Mouse (Mus musculus) liver, embryonic 12.5 days (tissue): ENCODE data around the gene H2-DMb1. TPM values are rescaled to one million over a fixed set of nuclear protein-coding genes. Genes with fewer than 3 reads are reported as not detected.

ENCODE experiments used
- ATAC-seq: fragments of 200-750 bp; cut with Nextera tagmentation; 2 replicates; pipeline ENCODE4 v1.8.0; 2017; ENCODE audit warnings: moderate number of reproducible peaks, mild to moderate bottlenecking, moderate library complexity
- H3K27ac ChIP-seq: fragments of 300-500 bp; sonication (generic); 2 replicates; pipeline ENCODE4 v1.5.1; 2016; ENCODE audit warnings: mild to moderate bottlenecking
- H3K27me3 ChIP-seq: fragments of 300-500 bp; sonication (generic); replicated peaks from 2 replicates; pipeline ENCODE4 v1.6.1; 2016; ENCODE audit warnings: mild to moderate bottlenecking, moderate library complexity
- H3K36me3 ChIP-seq: fragments of 300-500 bp; sonication (generic); 2 replicates; pipeline ENCODE4 v1.6.1; 2016; ENCODE audit warnings: mild to moderate bottlenecking, moderate library complexity
- H3K4me1 ChIP-seq: fragments of 300-500 bp; sonication (generic); 2 replicates; pipeline ENCODE4 v1.6.1; 2016
- H3K4me2 ChIP-seq: fragments of 300-500 bp; sonication (generic); 2 replicates; pipeline ENCODE4 v1.6.1; 2016; ENCODE audit warnings: mild to moderate bottlenecking, moderate library complexity
- H3K4me3 ChIP-seq: fragments of 300-500 bp; sonication (generic); 2 replicates; pipeline ENCODE4 v1.5.1; 2016; ENCODE audit warnings: mild to moderate bottlenecking, moderate library complexity
- H3K9ac ChIP-seq: fragments of 300-500 bp; sonication (generic); 2 replicates; pipeline ENCODE4 v1.6.1; 2016; ENCODE audit warnings: mild to moderate bottlenecking, moderate library complexity
- H3K9me3 ChIP-seq: fragments of 300-500 bp; sonication (generic); replicated peaks from 2 replicates; pipeline ENCODE4 v1.6.1; 2016; ENCODE audit warnings: mild to moderate bottlenecking, moderate library complexity
- WGBS: fragments of 180-500 bp; shearing (Covaris S2); methylation state at CpG from one replicate; pipeline ENCODE4 v1.1.7; 2016; ENCODE audit not compliant: insufficient replicate concordance; 5-methylcytosine and 5-hydroxymethylcytosine counted together
- polyA plus RNA-seq: library from polyadenylated mRNA; unstranded; fragments of >200 nt; fragmentation: Nextera tagmentation; extraction: Ambion mirVana; gene quantifications from 2 replicates; pipeline ENCODE4 v1.2.1, GENCODE M21; 2016

The H2-DMb1 gene
- polyA plus RNA-seq, 1 experiment from 2014 or later: 0.21 TPM

GRCm38 (mm10) chr17:34186885-34187260, 34.0 kb downstream of the H2-DMb1 start:
- Histone ChIP-seq H3K9ac (peak overlapping the region; percentile 62), H3K9me3 (no peaks in the 10 kb centered on the region), H3K4me2 (peak overlapping the region; percentile 88), H3K27ac (no peak overlapping the region), H3K27me3 (peaks cover 85% of the 10 kb centered on the region), H3K4me3 (peak overlapping the region; percentile 60), H3K36me3 (no peaks in the 10 kb centered on the region), H3K4me1 (peaks cover 25% of the 10 kb centered on the region)
- peak; percentile 19; the same call in 1 of the 2 replicates for ATAC-seq
- WGBS: 4% methylated on average over 14 of the region's 14 CpGs

DNA sequence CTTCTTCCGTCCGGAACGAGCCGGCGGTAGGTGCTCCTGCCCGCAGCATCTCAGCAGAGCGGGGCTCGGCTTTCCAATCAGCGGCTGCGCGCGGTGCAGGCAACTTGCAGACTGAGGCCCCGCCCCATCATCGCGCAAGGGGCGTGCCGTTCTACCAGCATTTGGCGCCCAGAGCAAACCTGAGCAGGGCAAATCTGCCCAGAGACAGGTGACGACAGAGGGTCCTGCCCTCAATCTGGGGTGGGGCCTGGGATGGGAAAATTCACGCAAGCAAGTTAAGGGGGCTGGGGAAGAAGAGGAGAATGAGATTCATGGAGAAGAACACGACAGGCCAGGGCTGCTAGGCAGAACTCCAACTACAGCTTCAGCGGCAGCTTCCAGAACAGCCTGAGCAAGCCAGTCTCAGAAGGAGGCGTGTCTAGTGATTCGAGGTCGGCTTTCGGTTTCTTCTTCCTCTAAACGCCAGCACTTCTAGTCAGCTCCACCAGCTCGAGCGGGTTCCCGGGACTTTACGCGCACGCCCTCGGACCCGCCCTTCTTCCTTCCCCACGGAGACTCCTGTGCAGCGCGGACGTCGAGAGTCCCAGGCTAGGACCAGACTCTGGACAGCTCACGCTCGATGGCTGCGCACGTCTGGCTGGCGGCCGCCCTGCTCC, 34.5 kb downstream of the H2-DMb1 start, which contains the start of the genes Tap1 and Psmb9:
Gene Tap1 (plus strand): TSS at position 293 of the 656 bp plus-strand sequence.
Gene Psmb9 (minus strand): TSS at position 504 of the 656 bp plus-strand sequence.
- Histone ChIP-seq H3K27me3 (peaks cover 90% of the 10 kb centered on the region), H3K4me2 (peak within 1 kb of the TSS; percentile 88), H3K4me3 (peak within 1 kb of the TSS; percentile 60), H3K9ac (peak within 1 kb of the TSS; percentile 62), H3K4me1 (peaks cover 25% of the 10 kb centered on the region), H3K36me3 (no peaks in the 10 kb centered on the region), H3K27ac (no peak within 1 kb of the TSS), H3K9me3 (no peaks in the 10 kb centered on the region)
- peak; percentile 87 for ATAC-seq
- WGBS: under 1% methylated on average over 46 of the region's 46 CpGs

- ATAC-seq: peak; percentile 6; the same call in 1 of the 2 replicates
- Histone ChIP-seq H3K9me3 (no peaks in the 10 kb centered on the region), H3K27me3 (peaks cover 96% of the 10 kb centered on the region), H3K27ac (no peak overlapping the region), H3K36me3 (no peaks in the 10 kb centered on the region), H3K4me3 (peak overlapping the region; percentile 60), H3K4me1 (peaks cover 25% of the 10 kb centered on the region), H3K9ac (peak overlapping the region; percentile 62), H3K4me2 (peak overlapping the region; percentile 88)
- 2% methylated on average over 20 of the region's 20 CpGs for WGBS
Observed at GRCm38 (mm10) chr17:34188010-34188409, 35.1 kb downstream of the H2-DMb1 start.

DNA sequence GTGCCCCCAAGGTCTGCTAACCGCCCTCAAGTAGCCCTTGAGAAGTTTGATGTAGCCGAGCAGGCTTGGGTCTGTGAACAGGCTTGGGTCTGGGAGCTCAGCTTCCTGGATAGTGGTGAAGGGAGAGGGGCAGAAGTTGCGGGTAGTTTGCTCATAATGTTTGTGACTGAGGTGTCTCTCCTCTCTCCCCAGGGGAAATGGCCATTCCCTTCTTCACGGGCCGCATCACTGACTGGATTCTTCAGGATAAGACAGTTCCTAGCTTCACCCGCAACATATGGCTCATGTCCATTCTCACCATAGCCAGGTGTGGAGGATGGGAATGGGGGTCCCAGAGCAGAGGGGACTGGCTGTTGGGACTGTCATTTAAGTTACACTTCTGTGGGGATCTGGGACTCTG, 36.1 kb downstream of the H2-DMb1 start:
- no peak for ATAC-seq
- peaks cover 22% of the 10 kb centered on the region for H3K4me1 ChIP-seq
- no peak overlapping the region for H3K4me3 ChIP-seq
- peaks cover 98% of the 10 kb centered on the region for H3K27me3 ChIP-seq
- H3K9me3 ChIP-seq: no peaks in the 10 kb centered on the region
- H3K9ac ChIP-seq: no peak overlapping the region
- no peak overlapping the region for H3K27ac ChIP-seq
- WGBS: 58% methylated on average over 6 of the region's 6 CpGs
- H3K36me3 ChIP-seq: no peaks in the 10 kb centered on the region
- no peak overlapping the region for H3K4me2 ChIP-seq

- Histone ChIP-seq H3K9me3 (no peaks in the 10 kb centered on the region), H3K9ac (no peak overlapping the region), H3K4me1 (peaks cover 22% of the 10 kb centered on the region), H3K27me3 (peaks cover 98% of the 10 kb centered on the region), H3K36me3 (no peaks in the 10 kb centered on the region), H3K4me3 (no peak overlapping the region), H3K4me2 (no peak overlapping the region), H3K27ac (no peak overlapping the region)
- 23% methylated on average over 16 of the region's 16 CpGs for WGBS
- no peak for ATAC-seq
Observed at GRCm38 (mm10) chr17:34192852-34193251, 40.0 kb downstream of the H2-DMb1 start.

- Histone ChIP-seq H3K36me3 (no peaks in the 10 kb centered on the region), H3K4me3 (no peak overlapping the region), H3K4me1 (peaks cover 23% of the 10 kb centered on the region), H3K27me3 (peaks cover 98% of the 10 kb centered on the region), H3K27ac (no peak overlapping the region), H3K9ac (no peak overlapping the region), H3K4me2 (no peak overlapping the region), H3K9me3 (no peaks in the 10 kb centered on the region)
- ATAC-seq: no peak
- WGBS: 41% methylated on average over 8 of the region's 8 CpGs
Observed at GRCm38 (mm10) chr17:34193468-34193867, 40.6 kb downstream of the H2-DMb1 start.

GRCm38 (mm10) chr17:34194723-34195122, 41.9 kb downstream of the H2-DMb1 start:
- no peak overlapping the region for H3K9ac ChIP-seq
- no peaks in the 10 kb centered on the region for H3K36me3 ChIP-seq
- no peak overlapping the region for H3K4me3 ChIP-seq
- peaks cover 98% of the 10 kb centered on the region for H3K27me3 ChIP-seq
- 77% methylated on average over 4 of the region's 4 CpGs for WGBS
- H3K4me2 ChIP-seq: no peak overlapping the region
- peaks cover 25% of the 10 kb centered on the region for H3K4me1 ChIP-seq
- no peaks in the 10 kb centered on the region for H3K9me3 ChIP-seq
- no peak for ATAC-seq
- no peak overlapping the region for H3K27ac ChIP-seq

- Histone ChIP-seq H3K36me3 (no peaks in the 10 kb centered on the region), H3K4me1 (peaks cover 25% of the 10 kb centered on the region), H3K9me3 (no peaks in the 10 kb centered on the region), H3K27ac (no peak overlapping the region), H3K4me2 (0 out of 2 replicates have a peak overlapping the region, but pooled peaks have one; percentile 64), H3K27me3 (peaks cover 92% of the 10 kb centered on the region), H3K9ac (no peak overlapping the region), H3K4me3 (no peak overlapping the region)
- WGBS: 14% methylated on average over 12 of the region's 12 CpGs
- no peak for ATAC-seq
Observed at GRCm38 (mm10) chr17:34196491-34196890, 43.6 kb downstream of the H2-DMb1 start.

DNA sequence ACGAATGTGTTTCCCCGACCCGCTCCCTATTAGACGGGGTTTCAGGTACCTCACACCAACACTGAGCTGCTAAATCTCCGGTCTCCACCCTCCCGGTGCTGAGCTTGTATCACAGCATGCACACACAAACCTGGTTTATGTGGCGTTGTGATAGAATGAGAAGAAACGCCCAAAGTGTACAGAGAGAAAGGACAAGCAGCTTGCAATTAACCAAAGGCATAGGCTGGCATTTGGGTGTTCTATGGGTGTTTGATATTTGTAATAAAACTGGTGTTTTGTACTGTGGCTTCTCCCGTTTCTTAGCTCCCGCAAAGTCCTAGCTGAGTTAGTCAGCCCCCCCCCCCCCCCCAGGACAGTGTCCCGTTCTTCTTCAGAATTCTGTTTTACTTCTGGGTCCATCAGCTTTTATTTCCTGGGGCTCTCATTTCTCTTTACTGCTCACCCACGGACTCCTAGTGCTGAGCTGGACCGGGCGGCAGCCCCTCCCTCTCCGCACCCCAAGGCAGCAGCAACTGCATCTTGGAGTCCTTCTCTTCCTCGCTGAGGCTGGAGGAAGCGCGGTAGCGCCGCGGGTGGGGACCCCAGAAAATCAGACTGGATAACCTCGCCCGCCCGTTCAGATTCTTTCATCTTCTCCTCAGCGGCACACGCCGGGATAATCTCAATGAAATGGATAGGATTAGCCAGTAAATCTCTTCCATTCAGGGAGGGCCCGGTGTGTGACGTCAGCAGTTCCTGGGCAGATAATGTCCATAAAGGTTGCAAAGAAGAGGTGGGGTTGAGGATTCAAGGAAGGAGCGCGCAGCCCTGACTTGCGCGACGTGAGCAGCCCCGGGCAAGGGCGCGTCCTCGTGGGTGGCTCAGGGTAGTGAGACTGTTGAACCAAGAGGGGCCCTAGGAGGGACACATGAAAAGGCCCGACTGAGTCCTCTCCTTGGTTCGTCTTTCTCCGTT, 44.3 kb downstream of the H2-DMb1 start, which contains the start of gene Psmb8:
Gene Psmb8 (plus strand): TSS at position 781 of the 954 bp plus-strand sequence.
- ATAC-seq: 0 out of 2 replicates have a peak, but pooled peaks have one; percentile 50
- H3K4me2 ChIP-seq: peak within 1 kb of the TSS; percentile 64
- no peaks in the 10 kb centered on the region for H3K36me3 ChIP-seq
- H3K27ac ChIP-seq: no peak within 1 kb of the TSS
- WGBS: 5% methylated on average over 41 of the region's 41 CpGs
- H3K4me1 ChIP-seq: peaks cover 25% of the 10 kb centered on the region
- H3K27me3 ChIP-seq: peaks cover 88% of the 10 kb centered on the region
- peak within 1 kb of the TSS; percentile 23; the same call in 1 of the 2 replicates for H3K9ac ChIP-seq
- H3K9me3 ChIP-seq: no peaks in the 10 kb centered on the region
- peak within 1 kb of the TSS; percentile 55 for H3K4me3 ChIP-seq

DNA sequence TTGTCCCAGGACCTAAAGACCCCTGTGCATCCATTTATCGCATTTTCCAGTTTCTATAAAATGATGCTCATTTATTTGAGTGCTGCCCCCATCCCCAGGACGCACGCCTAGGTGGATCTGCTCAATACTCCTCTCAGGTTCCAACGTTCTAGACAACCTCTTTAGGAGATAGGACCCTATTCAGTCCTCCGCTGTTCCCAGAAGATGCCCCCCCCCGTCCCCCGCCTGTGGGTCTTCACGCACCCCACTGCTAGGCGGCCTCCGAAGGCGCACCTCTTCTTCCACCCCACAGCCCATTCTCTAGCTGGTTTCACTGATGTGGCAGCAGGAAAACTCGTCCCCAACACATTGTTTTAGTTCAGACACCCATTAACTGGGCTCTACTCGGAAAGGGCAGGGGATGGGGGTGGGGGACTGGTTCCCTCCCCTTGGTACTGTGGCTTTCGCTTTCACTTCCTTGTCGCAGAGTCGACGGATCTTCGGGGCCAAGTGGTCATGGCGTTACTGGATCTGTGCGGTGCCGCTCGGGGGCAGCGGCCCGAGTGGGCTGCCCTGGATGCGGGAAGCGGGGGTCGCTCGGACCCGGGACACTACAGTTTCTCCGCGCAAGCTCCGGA, 45.1 kb downstream of the H2-DMb1 start:
- H3K9ac ChIP-seq: peak overlapping the region; percentile 23; the same call in 1 of the 2 replicates
- 2% methylated on average over 32 of the region's 32 CpGs for WGBS
- H3K4me3 ChIP-seq: peak overlapping the region; percentile 55
- H3K27me3 ChIP-seq: peaks cover 80% of the 10 kb centered on the region
- peak; percentile 12; the same call in 1 of the 2 replicates for ATAC-seq
- peak overlapping the region; percentile 64 for H3K4me2 ChIP-seq
- H3K36me3 ChIP-seq: no peaks in the 10 kb centered on the region
- peaks cover 25% of the 10 kb centered on the region for H3K4me1 ChIP-seq
- H3K9me3 ChIP-seq: no peaks in the 10 kb centered on the region
- no peak overlapping the region for H3K27ac ChIP-seq

GRCm38 (mm10) chr17:34198521-34198912, 45.6 kb downstream of the H2-DMb1 start:
- no peak for ATAC-seq

More at GRCm38 (mm10) chr17:34198521-34198912, 45.6 kb downstream of the H2-DMb1 start:
- Histone ChIP-seq H3K9me3 (no peaks in the 10 kb centered on the region), H3K4me3 (peak overlapping the region; percentile 55), H3K4me2 (peak overlapping the region; percentile 64), H3K9ac (peak overlapping the region; percentile 23; the same call in 1 of the 2 replicates), H3K27ac (no peak overlapping the region), H3K27me3 (peaks cover 76% of the 10 kb centered on the region), H3K36me3 (no peaks in the 10 kb centered on the region), H3K4me1 (peaks cover 26% of the 10 kb centered on the region)
- WGBS: 8% methylated on average over 11 of the region's 11 CpGs
